Mouse (Mus musculus) A20 (cell line): Measurements from ENCODE around the gene Palld.

Experiments
- DNase-seq: peaks from one replicate; pipeline ENCODE4 v3.0.0-alpha.2; 2011; ENCODE audit warnings: low read depth, low spot score

Gene Palld

GRCm38 (mm10) chr8:61632331-61632730 is 270.2 kb downstream of the Palld start:
- DNase-seq = no peak

DNA sequence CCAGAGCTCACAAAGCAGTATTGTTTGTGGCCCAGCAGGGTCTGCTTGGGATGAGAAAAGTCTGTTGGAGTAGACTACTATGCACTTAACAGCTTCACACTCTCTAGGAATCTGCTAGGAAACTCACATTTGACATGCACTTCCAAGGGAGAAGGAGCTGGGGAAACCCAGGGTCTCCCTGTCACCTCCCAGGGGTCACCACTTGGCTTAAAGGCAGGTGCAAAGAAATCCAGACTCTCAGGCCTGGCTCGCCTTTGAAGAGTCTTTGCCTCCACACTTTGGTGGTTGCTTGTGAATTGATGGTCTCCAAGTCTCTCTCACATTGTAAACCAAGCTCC is 272.9 kb downstream of the Palld start:
- DNase-seq = no peak

- DNase-seq = no peak
Measured at GRCm38 (mm10) chr8:61628938-61629630, 273.4 kb downstream of the Palld start.

DNA sequence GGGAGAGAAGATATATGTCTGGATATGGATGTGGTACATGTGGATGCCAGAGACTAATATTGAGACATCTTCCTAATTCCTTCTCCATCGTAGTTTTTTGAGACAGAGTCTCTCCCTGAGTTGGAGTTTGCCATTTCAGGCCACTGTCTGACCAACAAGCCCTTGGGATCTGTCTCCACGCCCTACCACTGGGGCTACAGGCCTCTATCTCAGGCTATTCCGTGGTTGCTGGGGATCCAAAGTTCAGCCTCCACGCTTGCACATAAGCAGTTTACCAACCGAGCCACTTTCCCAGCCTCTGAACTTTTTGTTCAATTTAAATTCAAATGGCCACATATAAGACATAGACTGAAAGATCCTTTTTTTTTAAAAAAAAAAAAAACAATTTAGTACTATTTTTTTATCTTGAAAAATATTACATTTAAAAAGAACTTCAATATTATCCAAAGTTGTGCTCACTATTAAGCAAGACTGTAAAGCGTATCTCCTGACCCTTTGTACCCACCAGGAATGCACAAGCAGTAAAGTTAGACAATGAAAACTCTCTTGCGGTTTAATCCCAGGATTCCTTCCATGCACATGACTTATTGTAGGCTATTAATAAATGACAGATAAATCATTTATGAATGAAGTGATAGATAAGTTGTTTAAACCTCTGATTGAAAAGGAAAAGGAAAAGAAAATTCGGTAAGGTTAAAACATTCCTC is 276.1 kb downstream of the Palld start:
- no peak for DNase-seq

GRCm38 (mm10) chr8:61625656-61626210 is 276.8 kb downstream of the Palld start:
- no peak for DNase-seq

GRCm38 (mm10) chr8:61623485-61624417 is 278.7 kb downstream of the Palld start:
- no peak for DNase-seq

DNA sequence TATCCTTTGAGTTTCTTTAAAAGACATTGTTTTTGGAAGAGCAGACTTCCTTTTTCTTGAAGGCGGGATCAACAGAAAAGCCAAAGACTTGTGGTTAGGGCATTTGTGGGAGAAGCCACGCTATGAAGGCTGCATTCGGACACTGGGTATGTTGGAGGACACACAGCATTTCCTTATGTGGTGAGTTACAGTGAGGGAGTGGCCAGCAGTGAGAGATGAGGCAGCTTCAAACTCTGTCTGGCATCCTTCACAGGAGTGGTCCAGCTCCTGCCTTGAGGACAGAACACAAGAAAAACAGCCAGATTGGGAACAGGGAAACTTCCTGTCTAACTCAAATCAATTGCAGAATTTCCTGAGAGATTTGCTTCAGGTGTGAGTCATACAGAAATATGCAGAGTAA is 281.2 kb downstream of the Palld start:
- no peak for DNase-seq

GRCm38 (mm10) chr8:61617651-61618050 is 284.8 kb downstream of the Palld start:
- DNase-seq = no peak

GRCm38 (mm10) chr8:61617049-61617448 is 285.4 kb downstream of the Palld start:
- DNase-seq = no peak

GRCm38 (mm10) chr8:61615711-61616697 is 286.5 kb downstream of the Palld start:
- no peak for DNase-seq

- DNase-seq = no peak
Measured at GRCm38 (mm10) chr8:61611741-61612140, 290.7 kb downstream of the Palld start.

GRCm38 (mm10) chr8:61611077-61611476 is 291.4 kb downstream of the Palld start:
- DNase-seq = no peak

GRCm38 (mm10) chr8:61610546-61610945 is 291.9 kb downstream of the Palld start:
- no peak for DNase-seq

GRCm38 (mm10) chr8:61607463-61607813 is 295.1 kb downstream of the Palld start:
- no peak for DNase-seq

- DNase-seq = peak; percentile 24
Measured at GRCm38 (mm10) chr8:61606795-61607462, 295.6 kb downstream of the Palld start.

DNA sequence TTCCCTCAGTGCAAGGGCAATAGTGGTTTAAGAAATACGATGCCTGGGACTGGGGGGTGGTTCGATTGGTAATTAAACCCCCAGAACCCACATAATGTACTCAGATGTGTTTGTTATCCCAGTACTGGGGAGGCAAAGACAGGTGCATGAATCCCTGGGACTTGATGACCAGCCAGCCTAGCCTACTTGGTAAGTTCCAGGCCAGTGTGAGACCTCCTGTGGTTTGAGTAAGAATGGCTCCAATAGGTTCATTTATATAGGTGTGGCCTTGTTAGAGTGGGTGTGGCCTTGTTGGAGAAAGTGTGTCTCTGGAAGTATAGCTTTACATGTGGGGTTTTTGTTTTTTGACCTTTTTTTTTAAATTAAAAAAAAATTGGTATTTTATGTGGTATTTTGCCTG is 297.6 kb downstream of the Palld start:
- DNase-seq = no peak

- DNase-seq = no peak
Measured at GRCm38 (mm10) chr8:61596889-61597288, 305.6 kb downstream of the Palld start.

DNA sequence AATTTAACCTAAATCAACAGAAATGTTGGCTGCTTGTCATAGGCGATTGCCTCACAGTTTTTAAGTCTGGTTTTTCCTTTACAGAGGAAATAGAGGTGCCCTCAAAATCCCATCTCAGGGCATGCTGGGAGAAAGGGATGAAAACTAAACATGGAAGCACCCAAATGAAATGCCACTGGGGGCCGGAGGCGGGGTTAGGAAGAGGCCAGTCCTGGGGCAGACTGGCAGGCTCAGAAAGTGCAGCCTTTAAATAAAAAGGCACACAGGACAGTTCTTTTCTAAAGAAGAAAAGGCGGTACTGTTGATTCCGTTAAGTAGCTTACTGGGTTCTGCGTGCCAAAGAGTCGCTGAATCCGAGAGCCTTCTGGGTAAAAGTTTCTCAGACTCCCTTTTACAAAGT is 311.0 kb downstream of the Palld start:
- DNase-seq = no peak

DNA sequence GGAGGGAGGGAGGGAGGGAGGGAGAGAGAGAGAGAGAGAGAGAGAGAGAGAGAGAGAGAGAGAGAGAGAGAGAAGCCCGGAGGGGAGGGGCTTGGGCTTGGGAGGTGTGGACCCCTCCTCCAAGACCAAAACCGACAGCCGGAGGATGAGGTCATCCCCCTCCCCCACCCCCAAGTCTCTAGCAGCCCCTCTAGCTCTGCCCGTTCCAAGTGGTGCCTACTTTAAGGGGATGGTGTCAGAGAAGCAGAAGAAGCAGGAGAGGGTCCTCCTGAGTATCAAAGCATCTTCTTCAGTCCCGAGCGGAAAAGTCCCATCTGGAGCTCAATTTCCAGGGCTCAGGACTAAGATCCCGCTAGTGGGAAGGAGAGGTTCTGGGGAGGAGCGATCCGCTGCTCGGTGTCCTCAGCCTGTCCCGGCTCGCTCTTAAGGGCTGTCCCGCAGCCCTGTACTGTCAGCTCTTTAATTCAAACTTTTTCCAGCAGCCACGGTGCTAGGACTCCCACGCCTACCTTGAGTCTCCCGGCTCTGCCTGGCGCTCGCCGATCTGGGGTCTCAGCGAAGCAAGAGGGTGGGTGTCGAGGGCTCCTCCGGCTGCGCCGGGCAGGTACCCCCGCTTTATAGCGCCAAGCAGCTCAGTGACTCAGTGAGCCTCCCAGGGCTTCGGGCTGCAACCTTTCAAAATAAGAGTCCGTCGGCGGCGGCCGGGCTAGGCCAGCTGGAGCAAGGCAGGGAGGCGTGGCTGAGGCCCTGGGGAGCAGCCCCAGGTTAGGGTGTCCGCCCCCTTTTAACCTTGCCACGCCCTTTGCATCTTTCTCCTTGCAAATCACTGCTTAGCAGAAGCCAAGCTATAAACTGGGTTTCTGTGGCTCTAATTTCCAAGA is 311.7 kb downstream of the Palld start:
- no peak for DNase-seq
